Mouse (Mus musculus) T-cell, adult 66 days (primary cell): ENCODE results near the gene Ackr2. TPM values are rescaled to one million over a fixed set of nuclear protein-coding genes. Genes with fewer than 3 reads are reported as not detected.

Source experiments
- total RNA-seq, 2 experiments: library from RNA; stranded (reverse); gene quantifications; 3 replicates in 1 of 2; 4 replicates in 1 of 2; pipeline ENCODE4 v1.2.4; 2023

The Ackr2 gene
- total RNA-seq = not detected

DNA sequence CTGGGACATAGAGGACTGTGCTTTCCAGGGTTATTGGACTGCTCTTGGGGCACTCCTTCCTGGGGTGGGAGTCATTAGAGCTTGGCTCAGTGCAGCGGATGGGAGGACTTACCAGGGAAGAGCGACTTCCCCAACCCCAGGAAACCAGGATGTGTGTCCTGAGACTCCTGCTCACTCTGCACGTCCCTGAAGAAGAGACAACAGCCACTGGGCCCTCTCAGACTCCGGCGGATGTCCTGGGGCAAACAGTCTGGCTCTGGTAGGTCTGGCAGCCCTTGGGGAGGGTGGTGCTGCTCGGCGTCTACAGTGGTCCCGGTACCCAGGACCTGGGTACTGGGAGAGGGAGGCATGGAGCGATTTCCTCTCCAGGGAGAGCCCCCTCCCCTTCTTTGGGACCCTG lies at the start of gene Ackr2:
Gene Ackr2, plus strand, starts transcription at position 111 of the 400 bp plus-strand sequence.

DNA sequence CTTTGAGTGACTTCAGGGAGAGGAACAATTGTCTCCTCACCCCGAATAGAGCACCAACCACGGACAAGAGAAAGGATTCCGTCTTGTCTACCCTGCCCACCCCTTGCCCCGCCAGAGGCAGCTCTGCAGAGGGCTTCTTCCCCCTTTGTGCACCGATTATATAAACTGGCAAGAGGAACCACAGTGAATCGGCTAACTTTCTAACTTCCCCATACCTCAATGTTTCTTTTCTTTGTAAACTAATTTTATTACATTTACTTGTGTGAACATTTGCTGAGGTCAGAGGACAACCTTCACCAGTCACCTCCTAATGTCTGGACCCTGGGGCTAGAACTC lies 40.0 kb upstream of the Ackr2 start, which contains the start of gene Higd1a:
Gene Higd1a, minus strand, starts transcription at position 210 of the 336 bp plus-strand sequence.

DNA sequence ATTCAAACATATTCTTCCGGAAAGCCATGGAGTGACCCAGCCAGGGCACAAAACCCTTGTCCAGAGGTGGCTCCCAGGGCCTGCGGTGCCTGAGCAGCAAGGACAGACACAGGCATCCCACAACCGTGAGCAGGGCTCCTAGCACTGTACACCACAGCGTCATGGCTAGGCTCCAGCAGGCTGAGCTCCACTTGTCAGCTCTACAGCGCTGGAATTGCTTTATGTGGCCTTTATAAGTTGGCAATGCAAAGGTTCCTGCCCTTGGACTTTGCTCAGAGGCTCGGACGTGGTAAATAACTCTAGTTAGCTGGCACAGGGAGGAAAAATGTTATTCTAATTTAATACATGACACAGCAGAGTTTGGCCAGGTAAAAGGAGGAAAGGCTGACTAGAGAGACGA lies 17.9 kb downstream of the Ackr2 start, which contains the start of gene Cyp8b1:
Gene Cyp8b1, minus strand, starts transcription at position 204 of the 400 bp plus-strand sequence.

DNA sequence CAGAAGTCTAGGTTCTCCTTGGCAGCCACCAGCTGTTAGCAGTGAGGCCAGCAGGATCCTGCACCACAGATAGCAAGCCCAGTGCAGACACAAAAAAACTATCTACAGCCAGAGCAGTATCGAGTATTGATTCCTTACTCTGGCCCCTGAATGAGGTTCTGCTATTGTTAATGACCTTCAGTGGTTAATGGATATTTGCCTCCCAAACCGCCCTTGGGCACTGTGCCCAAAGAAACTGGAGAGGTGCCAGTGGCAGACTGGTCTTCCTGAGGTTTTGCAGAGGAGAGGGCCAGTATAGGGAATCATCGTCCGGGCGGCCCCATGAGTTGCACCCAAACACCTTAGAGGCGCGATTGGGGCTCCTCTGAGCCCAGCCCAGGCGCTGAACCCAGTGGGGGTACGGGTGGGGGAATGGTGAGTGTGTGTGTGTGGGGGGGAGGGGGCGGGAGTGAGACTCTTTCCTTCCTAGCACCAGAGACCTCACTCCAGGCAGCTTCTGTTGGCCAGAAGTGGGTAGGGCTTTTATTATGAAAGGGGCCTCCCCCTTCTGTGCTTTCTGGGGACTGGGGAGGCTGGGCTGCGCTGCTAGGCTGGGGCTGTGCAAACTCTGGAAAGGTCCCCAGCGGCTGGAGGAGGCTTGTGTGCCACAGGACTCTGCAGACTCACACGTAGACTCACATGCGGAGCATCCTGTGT lies 52.4 kb downstream of the Ackr2 start, which contains the start of gene Fam198a:
Gene Fam198a, plus strand, starts transcription at position 571 of the 696 bp plus-strand sequence.

Other genes starting within 250 kb of the Ackr2 start
- gene Sec22c, start 192.9 kb upstream of the Ackr2 start, total RNA-seq = 10 to 100 TPM; 31.7 to 42.8 TPM
- gene Ss18l2, start 188.0 kb upstream of the Ackr2 start, total RNA-seq = 10 to 100 TPM; 13.8 to 17.4 TPM
- gene Nktr, start 179.2 kb upstream of the Ackr2 start, total RNA-seq = 100 to 1,000 TPM; 247 to 264 TPM
- gene Zfp651, start 139.0 kb upstream of the Ackr2 start, total RNA-seq = 1 to 10 TPM; 1.8 to 2.2 TPM
- gene Klhl40, start 120.7 kb upstream of the Ackr2 start, total RNA-seq = not detected
- gene Hhatl, start 105.8 kb upstream of the Ackr2 start, total RNA-seq = not detected
- not detected for gene Ccdc13, start 58.9 kb upstream of the Ackr2 start, total RNA-seq
- 10 to 100 TPM; 34.2 to 37.4 TPM for gene Higd1a, start 40.0 kb upstream of the Ackr2 start, total RNA-seq
- not detected for gene Cyp8b1, start 17.9 kb downstream of the Ackr2 start, total RNA-seq
- gene Fam198a, start 52.6 kb downstream of the Ackr2 start, total RNA-seq = not detected
- gene Pomgnt2, start 98.8 kb downstream of the Ackr2 start, total RNA-seq = under 1 TPM in 1 of 2 experiments, not detected in 1; 0.23 TPM
- 100 to 1,000 TPM; 105 to 108 TPM for gene Snrk, start 218.9 kb downstream of the Ackr2 start, total RNA-seq